Comparison of ENCODE assay signal across 12 mouse cellular contexts in the genomic region with DNA sequence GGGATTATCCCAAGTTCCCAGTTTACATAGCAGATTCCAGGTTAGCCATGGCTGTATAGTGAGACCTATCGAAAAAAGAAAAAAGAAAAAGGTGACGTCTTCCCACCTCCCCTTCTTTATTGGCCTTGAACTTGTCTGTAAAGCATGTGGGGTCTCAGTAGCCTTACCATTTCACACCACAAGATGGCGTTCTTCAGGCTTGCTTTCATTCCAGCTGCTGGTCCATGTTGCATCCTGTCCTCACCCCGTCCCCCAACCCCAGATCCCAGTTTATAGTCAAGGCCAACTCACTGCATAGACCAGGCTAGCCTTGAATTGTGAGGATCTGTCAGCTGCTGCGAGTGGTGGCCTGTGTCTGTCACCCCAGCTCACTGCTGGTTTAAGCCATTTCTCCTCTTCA.
DNase-seq lines count a peak whose midpoint lies in the region; ATAC-seq and TF ChIP-seq lines count a peak whose summit lies in the region.
"Had no signal": no experiment of that assay in that cellular context is flagged by ENCODE, and none has a peak within 500 bp of the region (broad histone marks: within the 10 kb centered on the region; RNA-seq: fewer than 3 reads in every experiment).

No protein-coding gene starts in this region.

- no peak for TF ChIP-seq EP300 in lung, postnatal 0 days (IDR thresholded peaks at IDR 0.05)

- no peaks in the 10 kb centered on the region for H3K4me1 ChIP-seq in hindbrain, embryonic 11.5 days (replicated peaks; ENCODE audit: control insufficient read depth, insufficient read depth, low read length)
- H3K4me1 ChIP-seq in hindbrain, embryonic 10.5 days (replicated peaks), result peaks cover 7% of the 10 kb centered on the region
- no peaks in the 10 kb centered on the region for H3K4me1 ChIP-seq in lung, postnatal 0 days (ENCODE audit: insufficient read depth, low read depth, low read length)

- no peaks in the 10 kb centered on the region for H3K9me3 ChIP-seq in hindbrain, embryonic 11.5 days (ENCODE audit: control insufficient read depth, low read length)
- H3K9me3 ChIP-seq in hindbrain, embryonic 10.5 days, result 0 out of 2 replicates have a peak, but pooled peaks cover 4% of the 10 kb centered on the region
- no peaks in the 10 kb centered on the region for H3K9me3 ChIP-seq in lung, postnatal 0 days (ENCODE audit: low read length)

- peak; percentile 34 for DNase-seq in hindbrain, embryonic 11.5 days (ENCODE audit: low spot score)
- DNase-seq in hindbrain, embryonic 10.5 days (ENCODE audit: low spot score), result no peak
- no peak for DNase-seq in lung, postnatal 0 days (ENCODE audit: low spot score)
- DNase-seq in lung, postnatal 25 days (ENCODE audit: low spot score), result no peak
- DNase-seq in ES-CJ7 (ENCODE audit: low read depth, low spot score), result peak; percentile 71
- peak; percentile 20 for DNase-seq in lung, postnatal 36 days
- no peak for DNase-seq in urinary bladder, postnatal 36 days (ENCODE audit: low spot score in 2 of 2)
- DNase-seq: layer of hippocampus, adult 9-11 months; right cerebral cortex, postnatal 25 days had no signal

- H3K36me3 ChIP-seq in hindbrain, embryonic 11.5 days (ENCODE audit: control insufficient read depth, insufficient read depth, low read length), result no peaks in the 10 kb centered on the region
- H3K36me3 ChIP-seq in hindbrain, embryonic 10.5 days, result peaks cover 5% of the 10 kb centered on the region
- H3K36me3 ChIP-seq in lung, postnatal 0 days (ENCODE audit: insufficient read depth, low read length), result no peaks in the 10 kb centered on the region
- H3K36me3 ChIP-seq: hindbrain, embryonic 13.5 days had no signal

- H3K4me2 ChIP-seq in hindbrain, embryonic 11.5 days (replicated peaks; ENCODE audit: low read depth, low read length), result no peak overlapping the region
- H3K4me2 ChIP-seq in lung, postnatal 0 days (replicated peaks; ENCODE audit: low read depth, low read length), result no peak overlapping the region
- H3K4me2 ChIP-seq: heart, embryonic 11.5 days; limb, embryonic 13.5 days had no signal

- no peak overlapping the region for H3K4me3 ChIP-seq in hindbrain, embryonic 11.5 days (ENCODE audit: low read depth, low read length)
- no peak overlapping the region for H3K4me3 ChIP-seq in hindbrain, embryonic 10.5 days
- H3K4me3 ChIP-seq in lung, postnatal 0 days (ENCODE audit: low read depth, low read length), result no peak overlapping the region
- H3K4me3 ChIP-seq: hindbrain, embryonic 13.5 days; limb, embryonic 13.5 days had no signal

- no peak overlapping the region for H3K27ac ChIP-seq in hindbrain, embryonic 11.5 days (ENCODE audit: low read depth, low read length)
- no peak overlapping the region for H3K27ac ChIP-seq in hindbrain, embryonic 10.5 days
- no peak overlapping the region for H3K27ac ChIP-seq in lung, postnatal 0 days (ENCODE audit: low read length)
- H3K27ac ChIP-seq: limb, embryonic 13.5 days had no signal

- peak; percentile 51 for TF ChIP-seq CTCF in lung, postnatal 0 days (IDR thresholded peaks at IDR 0.05)

- ATAC-seq in hindbrain, embryonic 11.5 days (ENCODE audit: low FRiP score), result no peak
- no peak for ATAC-seq in lung, postnatal 0 days

- H3K27me3 ChIP-seq in hindbrain, embryonic 11.5 days (ENCODE audit: control insufficient read depth, insufficient read depth, low read length), result no peaks in the 10 kb centered on the region
- H3K27me3 ChIP-seq in hindbrain, embryonic 10.5 days (ENCODE audit: insufficient read depth, poor library complexity, severe bottlenecking), result no peaks in the 10 kb centered on the region
- no peaks in the 10 kb centered on the region for H3K27me3 ChIP-seq in lung, postnatal 0 days (replicated peaks; ENCODE audit: insufficient read depth, low read length)
- H3K27me3 ChIP-seq: hindbrain, embryonic 13.5 days; limb, embryonic 13.5 days had no signal

- WGBS in hindbrain, embryonic 11.5 days, result 74% methylated on average over 5 of the region's 5 CpGs
- 74% methylated on average over 5 of the region's 5 CpGs for WGBS in hindbrain, embryonic 10.5 days
- 73% methylated on average over 5 of the region's 5 CpGs for WGBS in lung, postnatal 0 days

- H3K9ac ChIP-seq in hindbrain, embryonic 11.5 days (ENCODE audit: low read depth, low read length), result no peak overlapping the region
- H3K9ac ChIP-seq in lung, postnatal 0 days (replicated peaks; ENCODE audit: low read depth), result no peak overlapping the region
- H3K9ac ChIP-seq: hindbrain, embryonic 13.5 days; limb, embryonic 13.5 days had no signal

Comparison
In these comparisons a context has a peak if more than half of its experiments do, and no peak if none do; other contexts are left out.
1. DNase-seq: peak in hindbrain, embryonic 11.5 days (single experiment), ES-CJ7 (single experiment) and lung, postnatal 36 days (single experiment); none in hindbrain, embryonic 10.5 days (single experiment), lung, postnatal 0 days (single experiment), lung, postnatal 25 days (single experiment) and urinary bladder, postnatal 36 days (0 of 2).